Mouse (Mus musculus) heart, postnatal 25 days (tissue): ENCODE results near the gene Dynll2. TPM values are rescaled to one million over a fixed set of nuclear protein-coding genes. Genes with fewer than 3 reads are reported as not detected.
A peak's percentile ranks its signal among the peaks of the same experiment; 100 is the strongest.

Source experiments
- DNase-seq: peaks from one replicate; pipeline ENCODE4 v3.0.0; 2022; ENCODE audit warnings: low spot score
- intact Hi-C: fragments of 180-260 bp; cut with DNase I; formaldehyde crosslinking; loops from one replicate; pipeline ENCODE4 v1.15.1; 2025
- total RNA-seq, 2 experiments: library from RNA; stranded (reverse); gene quantifications; 2 replicates each; pipeline ENCODE4 v1.2.3; 2021

Gene Dynll2
- 100 to 1,000 TPM; 350 to 375 TPM for total RNA-seq

GRCm38 (mm10) chr11:87986831-87987793, at the start of gene Dynll2:
Gene Dynll2, minus strand, starts transcription at chr11:87987533.
- intact Hi-C loops, result loop anchor here (1.0 kb wide), 1 partner anchor 60 kb away; the partner anchor contains the start of gene Srsf1
- peak; percentile 77 for DNase-seq

DNA sequence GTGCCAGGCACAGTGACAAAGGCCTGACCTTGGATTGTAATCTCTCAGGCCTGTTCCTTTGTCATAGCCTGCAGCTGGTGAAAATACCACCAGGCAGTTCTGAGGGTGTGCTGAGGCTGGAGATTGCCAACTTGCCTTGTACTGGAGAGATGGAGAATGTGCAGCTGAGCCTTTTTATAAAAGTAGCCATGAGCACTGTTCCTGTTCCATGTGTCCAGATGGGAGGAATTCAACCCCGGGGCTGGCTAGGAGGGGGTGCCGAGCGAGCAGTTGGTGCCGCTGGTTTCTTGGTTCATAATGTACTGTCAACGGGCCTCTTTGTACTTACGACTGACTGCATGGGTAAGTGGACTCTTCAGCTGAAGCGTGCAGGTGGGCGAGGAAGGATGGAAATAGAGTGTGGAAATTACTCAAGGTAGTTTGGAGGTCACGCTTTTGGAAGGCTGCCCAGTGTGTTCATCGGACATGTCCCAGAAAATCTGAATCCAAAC, 49.5 kb upstream of the Dynll2 start:
- intact Hi-C loops, result no loop called here
- DNase-seq, result no peak

GRCm38 (mm10) chr11:88035970-88036369, 48.6 kb upstream of the Dynll2 start:
- no peak for DNase-seq

GRCm38 (mm10) chr11:88031753-88032152, 44.4 kb upstream of the Dynll2 start:
- intact Hi-C loops, result no loop called here
- DNase-seq, result no peak

More at GRCm38 (mm10) chr11:88035970-88036369, 48.6 kb upstream of the Dynll2 start:
- intact Hi-C loops, result no loop called here

- intact Hi-C loops, result no loop called here
- no peak for DNase-seq
Observed at GRCm38 (mm10) chr11:88030836-88031235, 43.5 kb upstream of the Dynll2 start.

DNA sequence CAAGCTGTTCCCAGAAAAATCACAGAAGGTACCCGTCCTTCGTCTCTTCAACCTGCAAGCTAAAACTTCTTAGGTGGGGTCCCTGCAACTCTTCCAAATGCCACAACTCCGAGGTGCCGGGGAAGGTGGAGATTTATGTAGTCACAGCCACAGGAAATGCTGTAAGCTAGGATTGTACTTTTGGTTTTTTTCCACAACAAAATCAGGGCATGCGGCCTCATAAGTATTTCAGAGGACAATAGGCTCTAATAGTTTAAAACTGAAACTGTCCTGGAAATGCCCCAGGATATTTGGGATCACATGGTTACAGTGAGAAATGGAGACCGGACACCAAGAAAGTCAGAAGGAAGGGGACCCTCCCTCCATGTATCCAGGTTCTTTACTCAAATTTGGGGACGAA, 42.9 kb upstream of the Dynll2 start:
- DNase-seq, result no peak

DNA sequence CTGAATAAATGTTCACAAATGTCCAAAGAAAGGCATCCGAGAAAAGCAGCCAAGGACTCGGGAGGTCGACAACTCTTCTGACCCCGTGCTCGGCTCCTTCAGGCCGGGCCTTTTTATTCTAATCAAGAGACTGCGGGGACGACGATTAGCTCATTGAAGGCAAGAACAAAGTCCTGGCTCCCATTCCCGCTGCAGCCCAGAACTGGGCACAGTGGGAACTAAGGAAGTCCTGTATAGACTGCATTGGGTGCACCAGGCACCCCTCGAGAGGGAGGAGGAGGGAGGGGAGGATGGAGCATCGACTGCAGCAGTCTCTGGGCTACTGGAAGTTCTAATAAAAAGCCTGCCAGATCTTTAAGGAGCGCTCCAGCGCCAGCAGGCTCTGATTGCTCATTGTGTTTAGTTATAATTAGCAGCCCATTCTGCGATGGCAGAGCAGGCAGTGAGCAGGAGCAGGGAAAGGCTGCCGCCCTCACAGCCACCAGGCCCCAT, 40.9 kb upstream of the Dynll2 start:
- no peak for DNase-seq
- intact Hi-C loops, result no loop called here

More for the DNA sequence above, 42.9 kb upstream of the Dynll2 start:
- intact Hi-C loops, result no loop called here

DNA sequence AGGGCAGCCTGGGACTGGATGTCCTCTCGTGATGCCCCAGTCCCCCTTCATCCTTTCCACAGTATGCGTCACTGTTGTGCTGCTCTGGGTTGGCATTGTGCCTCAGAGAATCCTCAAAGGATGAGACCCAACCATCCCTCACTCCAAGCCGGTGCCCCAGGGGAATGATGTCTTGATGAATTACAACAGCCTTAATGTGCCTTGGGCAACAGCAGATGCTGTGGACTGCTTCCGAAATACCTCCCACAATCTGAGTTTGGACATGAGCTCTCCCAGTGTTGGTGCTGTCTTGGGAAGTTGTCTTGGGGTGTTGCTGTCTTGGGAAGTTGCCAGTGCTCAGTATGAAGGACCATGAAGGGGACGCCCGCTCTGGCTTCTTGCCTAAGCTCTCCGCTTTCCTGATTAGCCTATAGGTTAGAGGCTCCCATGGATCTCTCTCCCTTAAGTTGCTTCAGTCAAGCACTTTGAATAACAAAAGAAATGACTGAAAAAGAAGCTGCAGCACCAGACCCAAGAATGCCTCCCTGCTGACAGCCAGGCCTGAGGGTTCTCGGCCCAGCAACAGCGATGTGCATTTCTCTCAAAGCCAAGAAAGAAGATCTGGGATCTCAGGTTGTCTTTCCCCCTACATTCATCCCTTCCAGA, 40.2 kb upstream of the Dynll2 start:
- intact Hi-C loops, result no loop called here
- DNase-seq, result no peak

GRCm38 (mm10) chr11:88023933-88024332, 36.6 kb upstream of the Dynll2 start:
- intact Hi-C loops, result no loop called here

GRCm38 (mm10) chr11:88015795-88016194, 28.5 kb upstream of the Dynll2 start:
- no peak for DNase-seq
- intact Hi-C loops, result no loop called here

More at GRCm38 (mm10) chr11:88023933-88024332, 36.6 kb upstream of the Dynll2 start:
- DNase-seq, result no peak

DNA sequence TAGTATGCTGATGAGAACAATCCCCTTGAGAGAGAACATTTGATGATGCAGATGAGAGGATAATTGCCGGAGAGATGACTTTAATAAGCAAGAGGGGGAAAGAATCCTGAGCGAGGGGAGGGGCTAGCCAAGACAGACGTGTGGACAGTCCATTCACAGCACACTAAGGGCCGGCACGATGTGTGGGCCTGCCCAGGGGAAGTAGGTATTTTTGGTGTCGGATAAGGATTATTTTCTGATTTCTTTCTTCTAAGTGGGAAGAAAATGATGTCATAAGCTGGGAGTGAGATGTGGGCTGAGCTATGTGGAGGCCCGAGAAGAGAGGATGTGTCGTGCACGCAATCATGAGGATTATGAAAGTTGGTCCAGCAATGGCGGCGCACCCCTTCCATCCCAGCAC, 27.8 kb upstream of the Dynll2 start:
- intact Hi-C loops, result no loop called here
- no peak for DNase-seq

DNA sequence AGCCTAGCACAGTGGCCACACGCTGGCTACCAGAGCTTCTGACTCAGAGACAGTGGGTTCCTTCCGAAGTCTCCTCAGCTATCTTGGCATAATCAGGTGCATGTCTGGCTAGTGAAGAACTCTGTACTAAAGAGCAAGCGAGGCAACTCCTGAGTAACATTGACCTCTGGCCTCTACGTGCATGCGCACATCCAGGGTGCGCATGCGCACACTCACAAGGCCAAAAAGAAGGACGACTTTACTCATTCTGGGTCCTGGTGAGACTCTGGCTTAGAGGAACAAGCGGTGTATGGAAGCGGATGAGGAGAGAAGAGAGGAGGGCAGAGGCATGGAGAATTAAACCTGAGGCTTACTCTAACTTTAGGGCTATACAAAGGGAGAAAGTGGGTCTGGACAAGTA, 26.3 kb upstream of the Dynll2 start:
- DNase-seq, result no peak
- intact Hi-C loops, result no loop called here

DNA sequence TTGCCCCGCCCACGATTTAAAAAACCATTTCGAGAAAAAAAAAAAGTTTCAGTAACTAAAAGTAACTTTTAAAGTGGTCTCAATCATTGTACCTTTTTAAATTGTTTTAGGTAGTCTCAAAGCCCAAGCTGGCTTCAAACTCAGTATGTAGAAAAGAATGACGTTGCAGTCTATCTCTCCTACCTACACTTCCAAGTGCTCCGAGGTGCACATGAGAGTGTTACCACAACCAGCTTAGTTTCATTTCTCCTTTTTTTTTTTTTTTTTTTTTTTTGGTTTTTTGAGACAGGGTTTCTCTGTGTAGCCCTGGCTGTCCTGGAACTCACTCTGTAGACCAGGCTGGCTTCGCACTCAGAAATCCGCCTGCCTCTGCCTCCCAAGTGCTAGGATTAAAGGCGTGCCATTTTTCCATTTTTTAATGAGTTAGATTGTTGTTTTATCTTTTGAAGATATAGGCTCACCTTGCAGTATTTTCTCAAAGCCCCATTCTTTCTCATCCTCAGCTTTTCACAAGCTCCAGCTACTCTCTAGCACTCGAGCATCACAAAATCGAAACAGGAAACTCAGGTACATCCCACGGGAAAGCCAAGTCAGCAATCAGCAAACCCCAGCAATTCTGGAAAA, 25.4 kb upstream of the Dynll2 start:
- intact Hi-C loops, result no loop called here
- no peak for DNase-seq

DNA sequence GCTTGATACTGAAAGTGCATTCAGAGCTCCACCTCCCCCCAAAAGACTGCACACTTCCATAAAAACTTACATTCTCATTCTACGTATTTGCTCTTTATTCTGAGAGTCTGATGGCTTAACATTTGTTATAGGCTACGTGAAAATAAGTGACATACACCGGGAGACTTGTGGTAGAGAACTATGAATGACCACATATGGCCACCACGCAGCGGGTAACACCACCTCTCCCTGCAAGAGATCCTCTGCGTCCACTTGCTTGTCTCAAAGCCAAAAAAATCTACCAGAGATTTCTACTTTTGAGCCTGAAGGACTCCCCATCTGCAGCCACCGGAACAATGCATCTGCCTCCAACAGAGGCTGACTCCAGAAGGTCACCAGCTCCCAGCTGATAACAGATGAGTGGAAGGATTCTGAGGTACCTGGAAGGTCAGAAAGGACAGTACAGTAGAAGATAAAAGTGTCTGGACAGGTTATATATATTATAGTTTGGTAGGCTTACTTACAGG, 24.6 kb upstream of the Dynll2 start:
- DNase-seq, result no peak
- intact Hi-C loops, result no loop called here

DNA sequence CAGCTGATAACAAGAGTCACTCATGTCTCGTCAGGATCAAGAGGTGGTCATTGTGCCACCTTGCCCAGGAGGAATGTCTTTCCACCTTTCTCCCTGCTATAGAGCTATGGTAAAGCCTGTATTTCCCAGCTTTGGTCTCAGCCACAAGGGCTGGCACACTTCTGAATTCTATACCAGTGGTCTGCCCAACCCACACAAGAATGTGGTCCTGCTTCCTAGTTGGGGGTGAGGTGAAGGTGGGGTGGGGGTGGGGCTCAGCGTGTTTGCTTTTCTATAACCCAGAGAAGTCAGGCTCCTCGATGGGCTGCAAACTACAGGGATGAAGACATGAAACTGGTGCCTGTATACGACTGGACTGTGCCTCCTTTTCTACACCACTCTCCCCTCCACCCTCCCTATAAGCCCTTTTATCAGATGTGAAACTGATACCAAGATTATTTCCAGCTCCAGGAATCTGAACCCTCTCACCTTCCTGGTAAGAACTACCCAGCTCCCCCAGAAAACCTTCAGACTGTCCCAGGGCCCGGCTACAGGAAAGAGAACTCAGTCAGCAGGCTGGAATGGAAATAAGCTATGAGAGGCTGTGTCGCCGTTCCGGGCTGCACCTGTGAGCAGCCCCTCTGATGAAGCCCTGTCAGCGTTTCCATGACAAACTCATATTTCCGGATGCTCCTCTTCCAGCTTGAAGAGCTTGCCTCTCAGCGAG, 24.0 kb upstream of the Dynll2 start:
- intact Hi-C loops, result no loop called here
- DNase-seq, result no peak

GRCm38 (mm10) chr11:88009542-88010190, 22.3 kb upstream of the Dynll2 start:
- intact Hi-C loops, result no loop called here
- no peak for DNase-seq

GRCm38 (mm10) chr11:88008641-88009040, 21.3 kb upstream of the Dynll2 start:
- no peak for DNase-seq
- intact Hi-C loops, result no loop called here

DNA sequence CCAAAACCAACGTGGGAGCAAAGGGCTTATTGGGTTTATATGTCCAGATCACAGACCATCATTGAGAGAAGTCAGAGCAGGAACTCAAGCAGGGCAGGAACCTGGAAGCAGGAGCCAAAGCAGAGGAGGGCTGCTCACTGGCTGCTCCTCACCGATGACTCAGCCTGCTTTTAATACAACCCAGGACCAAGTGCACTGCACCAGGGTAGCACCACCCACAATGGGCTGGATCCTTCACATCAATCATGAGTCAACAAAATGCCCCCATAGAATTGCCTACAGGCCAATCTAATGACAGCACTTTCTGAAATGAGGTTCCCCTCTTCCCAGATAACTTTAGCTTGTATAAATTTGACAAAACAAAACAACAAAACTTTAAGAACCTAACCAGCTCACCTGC, 16.8 kb upstream of the Dynll2 start:
- intact Hi-C loops, result no loop called here
- no peak for DNase-seq

DNA sequence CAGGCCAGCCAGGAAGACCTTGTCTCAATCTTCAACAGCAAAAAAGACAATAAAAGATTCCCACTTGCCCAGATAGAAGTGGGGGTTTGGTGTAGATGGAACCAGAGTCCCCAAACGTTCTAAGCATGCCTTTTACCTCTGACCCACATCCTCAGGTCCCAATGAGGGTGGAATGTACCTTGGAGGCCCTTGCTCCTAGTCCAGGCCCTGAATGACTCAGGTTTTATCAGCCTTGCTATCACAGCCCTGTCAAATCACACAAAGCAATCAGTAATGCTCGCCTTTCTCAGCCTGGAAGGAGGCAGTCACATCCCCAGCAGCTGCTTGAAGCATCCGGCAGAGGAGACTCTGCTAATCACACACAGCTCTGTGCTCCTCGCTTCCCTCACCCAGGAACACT, 15.4 kb upstream of the Dynll2 start:
- intact Hi-C loops, result no loop called here
- DNase-seq, result no peak
